Mouse (Mus musculus) liver, embryonic 11.5 days (tissue): Measurements from ENCODE around the gene Matn4. TPM values are rescaled to one million over a fixed set of nuclear protein-coding genes. Genes with fewer than 3 reads are reported as not detected.

Experiments used
- ATAC-seq: fragments of 200-750 bp; cut with Nextera tagmentation; replicated peaks from 2 replicates; pipeline ENCODE4 v1.8.0; 2017; ENCODE audit warnings: moderate number of reproducible peaks, mild to moderate bottlenecking, moderate TSS enrichment, moderate library complexity; ENCODE audit not compliant: low FRiP score
- DNase-seq: peaks from one replicate; pipeline ENCODE4 v3.0.0-alpha.2; 2017; ENCODE audit warnings: low spot score
- H3K27ac ChIP-seq: fragments of 300-500 bp; sonication (generic); 2 replicates; pipeline ENCODE4 v1.5.1; 2014; ENCODE audit warnings: mild to moderate bottlenecking, low read depth, low read length, control low read depth
- H3K27me3 ChIP-seq: fragments of 300-500 bp; sonication (generic); replicated peaks from 2 replicates; pipeline ENCODE4 v1.6.1; 2014; ENCODE audit warnings: low read length, mixed read lengths; ENCODE audit not compliant: control insufficient read depth, insufficient read depth
- H3K36me3 ChIP-seq: fragments of 300-500 bp; sonication (generic); 2 replicates; pipeline ENCODE4 v1.6.1; 2014; ENCODE audit warnings: mild to moderate bottlenecking, low read length, moderate library complexity, mixed read lengths; ENCODE audit not compliant: control insufficient read depth, insufficient read depth
- H3K4me1 ChIP-seq: fragments of 300-500 bp; sonication (generic); replicated peaks from 2 replicates; pipeline ENCODE4 v1.6.1; 2014; ENCODE audit warnings: low read length, mixed read lengths; ENCODE audit not compliant: control insufficient read depth, insufficient read depth
- H3K4me2 ChIP-seq: fragments of 300-500 bp; sonication (generic); 2 replicates; pipeline ENCODE4 v1.6.1; 2014; ENCODE audit warnings: mild to moderate bottlenecking, control low read depth, moderate library complexity
- H3K4me3 ChIP-seq: fragments of 300-500 bp; sonication (generic); 2 replicates; pipeline ENCODE4 v1.5.1; 2014; ENCODE audit warnings: low read depth, low read length, control low read depth
- H3K9ac ChIP-seq: fragments of 300-500 bp; sonication (generic); 2 replicates; pipeline ENCODE4 v1.6.1; 2014; ENCODE audit warnings: low read depth, low read length, control low read depth
- H3K9me3 ChIP-seq: fragments of 300-500 bp; sonication (generic); 2 replicates; pipeline ENCODE4 v1.6.1; 2016; ENCODE audit warnings: low read length, inconsistent platforms, mixed read lengths; ENCODE audit not compliant: control insufficient read depth
- WGBS: fragments of 180-500 bp; shearing (Covaris S2); extraction: QIAGEN DNeasy Blood & Tissue Kit; methylation state at CpG from one replicate; pipeline ENCODE4 v1.1.7; 2014; 5-methylcytosine and 5-hydroxymethylcytosine counted together
- polyA plus RNA-seq: library from polyadenylated mRNA; unstranded; fragments of >200 nt; fragmentation: Nextera tagmentation; extraction: Ambion mirVana; gene quantifications from 2 replicates; pipeline ENCODE4 v1.2.1, GENCODE M21; 2014

The Matn4 gene
- polyA plus RNA-seq, 1 experiment from 2014 or later: 0.32 TPM

DNA sequence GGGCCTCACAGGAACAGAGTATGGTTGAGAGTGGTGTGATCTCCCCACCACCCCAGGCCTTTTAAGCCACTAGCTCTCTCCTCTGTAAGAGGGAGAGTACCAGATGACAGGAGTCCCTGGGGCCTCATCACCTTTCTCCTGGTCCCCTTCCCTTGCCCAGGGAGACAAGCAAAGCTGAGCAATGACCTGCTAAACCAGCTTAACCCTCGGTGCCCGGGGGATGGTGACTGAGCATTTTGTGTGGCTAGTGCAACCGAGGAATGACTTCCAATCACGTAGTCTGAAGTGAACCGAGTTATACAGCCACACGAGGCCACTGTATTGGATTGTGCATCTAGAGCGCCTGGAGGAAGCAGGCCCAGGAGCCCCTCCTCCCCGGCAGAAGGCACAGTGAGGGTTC lies 19.4 kb upstream of the Matn4 start:
- Histone ChIP-seq H3K4me2 (no peak overlapping the region), H3K4me1 (peaks cover 3% of the 10 kb centered on the region; the same call in 1 of the 2 replicates), H3K4me3 (no peak overlapping the region), H3K36me3 (peaks cover 13% of the 10 kb centered on the region; the same call in 1 of the 2 replicates), H3K27ac (no peak overlapping the region), H3K9ac (no peak overlapping the region), H3K27me3 (peaks cover 16% of the 10 kb centered on the region), H3K9me3 (no peaks in the 10 kb centered on the region)
- DNase-seq (no peak), ATAC-seq (no peak)
- WGBS: 90% methylated on average over 8 of the region's 8 CpGs

DNA sequence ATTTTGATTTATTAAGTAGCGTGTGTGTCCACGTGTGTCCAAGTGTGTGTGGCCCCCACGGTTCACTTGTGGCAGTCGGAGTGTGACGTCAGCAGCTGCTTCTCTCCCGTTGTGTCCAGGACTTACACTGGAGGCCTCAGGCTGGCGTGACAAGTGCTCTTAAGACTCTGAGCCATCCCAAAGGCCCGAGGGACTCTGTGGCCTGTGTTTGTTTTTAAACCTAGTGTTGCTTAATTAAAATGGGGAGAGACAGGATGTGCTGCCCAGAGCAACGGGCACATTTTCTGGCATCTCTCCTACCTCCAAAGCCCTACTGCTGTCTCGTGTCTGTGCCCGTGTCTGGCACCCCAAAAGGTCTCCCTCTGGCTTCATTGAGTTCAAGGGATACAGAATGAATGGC lies 18.5 kb upstream of the Matn4 start:
- Histone ChIP-seq H3K4me3 (no peak overlapping the region), H3K36me3 (peaks cover 13% of the 10 kb centered on the region; the same call in 1 of the 2 replicates), H3K4me1 (peaks cover 3% of the 10 kb centered on the region; the same call in 1 of the 2 replicates), H3K9ac (no peak overlapping the region), H3K9me3 (no peaks in the 10 kb centered on the region), H3K4me2 (no peak overlapping the region), H3K27ac (no peak overlapping the region), H3K27me3 (peaks cover 7% of the 10 kb centered on the region)
- WGBS: 86% methylated on average over 11 of the region's 11 CpGs
- no peak for ATAC-seq
- DNase-seq: no peak

DNA sequence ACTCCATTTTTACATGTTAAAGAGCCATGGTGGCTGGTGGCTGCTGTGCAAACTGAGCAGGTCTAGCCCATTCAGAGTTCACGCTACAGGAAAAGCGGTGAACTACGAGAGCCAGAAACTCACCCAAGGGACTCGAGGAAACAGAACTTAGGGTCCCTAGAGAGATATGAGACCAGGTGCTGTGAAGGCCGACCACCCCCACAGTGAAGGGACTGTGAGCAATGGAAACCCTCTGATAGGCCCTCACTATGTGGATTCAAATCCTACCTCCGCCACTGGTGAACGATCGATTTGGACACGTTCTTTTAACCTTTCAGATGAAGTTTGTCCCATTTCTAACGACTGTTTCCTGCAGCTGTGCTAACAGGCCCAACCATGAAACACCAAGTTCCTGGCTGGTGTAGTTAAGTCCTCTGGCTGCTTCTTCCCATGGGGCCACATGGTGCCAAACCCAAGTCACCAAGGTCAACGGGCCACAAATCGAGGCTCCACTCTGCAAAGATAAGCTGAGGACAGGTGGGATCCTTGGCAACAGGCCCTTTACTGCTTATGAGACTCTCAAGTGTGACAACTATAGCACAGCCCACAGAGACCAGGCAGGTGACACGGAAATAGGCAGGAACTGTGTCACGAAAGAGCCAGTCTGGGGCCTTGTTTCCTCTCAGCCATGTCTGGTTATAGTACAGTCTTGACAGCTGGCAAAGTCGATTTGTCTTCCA lies 17.9 kb upstream of the Matn4 start:
- 84% methylated on average over 15 of the region's 15 CpGs for WGBS
- Histone ChIP-seq H3K27ac (no peak overlapping the region), H3K36me3 (peaks cover 10% of the 10 kb centered on the region; the same call in 1 of the 2 replicates), H3K4me1 (peaks cover 3% of the 10 kb centered on the region; the same call in 1 of the 2 replicates), H3K9ac (no peak overlapping the region), H3K27me3 (peaks cover 3% of the 10 kb centered on the region), H3K4me2 (no peak overlapping the region), H3K4me3 (no peak overlapping the region), H3K9me3 (no peaks in the 10 kb centered on the region)
- DNase-seq (no peak), ATAC-seq (no peak)

DNA sequence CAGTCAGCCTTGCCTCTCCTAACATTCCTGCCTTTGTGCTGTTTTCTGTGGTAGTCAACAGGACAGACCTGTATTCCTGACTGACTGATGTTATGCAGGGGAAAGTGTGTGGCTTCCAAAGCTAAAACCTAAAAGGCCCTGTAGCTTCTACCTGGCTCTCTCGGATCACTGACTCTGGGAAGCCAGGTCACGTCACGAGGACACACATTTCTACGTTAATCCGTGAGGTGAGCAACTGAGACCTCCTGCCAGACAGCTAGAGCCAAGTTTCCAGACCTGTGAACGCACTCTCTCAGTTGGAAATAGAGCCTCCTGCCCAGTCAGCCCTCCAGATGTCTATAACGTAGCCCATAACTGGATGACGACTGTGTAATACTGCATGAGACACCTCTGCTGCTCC lies 17.0 kb upstream of the Matn4 start:
- ATAC-seq: no peak
- H3K27ac ChIP-seq: no peak overlapping the region

DNA sequence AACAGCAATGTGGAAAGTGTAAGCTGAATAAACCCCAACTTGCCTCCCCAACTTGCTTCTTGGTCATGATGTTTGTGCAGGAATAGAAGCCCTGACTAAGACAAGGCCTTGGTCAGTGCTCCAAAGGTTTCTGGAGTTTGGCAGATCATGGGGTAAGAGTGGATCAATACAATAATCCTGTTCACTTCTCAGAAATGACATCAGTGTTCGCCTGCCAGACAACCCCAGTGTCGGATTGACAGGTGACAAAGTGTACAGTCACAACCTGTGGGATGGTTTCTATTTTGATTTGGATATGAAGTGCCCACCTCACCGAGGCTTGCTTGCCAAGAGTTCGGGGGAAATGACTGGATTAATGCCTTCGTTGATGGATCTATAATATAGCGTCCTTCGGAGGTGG lies 16.3 kb upstream of the Matn4 start:
- ATAC-seq (no peak), DNase-seq (no peak)
- H3K9ac ChIP-seq: no peak overlapping the region
- no peaks in the 10 kb centered on the region for H3K9me3 ChIP-seq
- no peak overlapping the region for H3K4me2 ChIP-seq
- H3K4me1 ChIP-seq: peaks cover under 1% of the 10 kb centered on the region; the same call in 1 of the 2 replicates
- no peak overlapping the region for H3K27ac ChIP-seq
- no peak overlapping the region for H3K4me3 ChIP-seq
- peaks cover 9% of the 10 kb centered on the region; the same call in 1 of the 2 replicates for H3K36me3 ChIP-seq
- no peaks in the 10 kb centered on the region; the same call in 1 of the 2 replicates for H3K27me3 ChIP-seq
- WGBS: 85% methylated on average over 7 of the region's 7 CpGs

More for the DNA sequence above, 17.0 kb upstream of the Matn4 start:
- Histone ChIP-seq H3K36me3 (peaks cover 9% of the 10 kb centered on the region; the same call in 1 of the 2 replicates), H3K9ac (no peak overlapping the region), H3K9me3 (no peaks in the 10 kb centered on the region), H3K4me1 (peaks cover 3% of the 10 kb centered on the region; the same call in 1 of the 2 replicates), H3K4me2 (no peak overlapping the region), H3K4me3 (no peak overlapping the region), H3K27me3 (no peaks in the 10 kb centered on the region; the same call in 1 of the 2 replicates)
- 80% methylated on average over 8 of the region's 8 CpGs for WGBS
- DNase-seq: no peak

DNA sequence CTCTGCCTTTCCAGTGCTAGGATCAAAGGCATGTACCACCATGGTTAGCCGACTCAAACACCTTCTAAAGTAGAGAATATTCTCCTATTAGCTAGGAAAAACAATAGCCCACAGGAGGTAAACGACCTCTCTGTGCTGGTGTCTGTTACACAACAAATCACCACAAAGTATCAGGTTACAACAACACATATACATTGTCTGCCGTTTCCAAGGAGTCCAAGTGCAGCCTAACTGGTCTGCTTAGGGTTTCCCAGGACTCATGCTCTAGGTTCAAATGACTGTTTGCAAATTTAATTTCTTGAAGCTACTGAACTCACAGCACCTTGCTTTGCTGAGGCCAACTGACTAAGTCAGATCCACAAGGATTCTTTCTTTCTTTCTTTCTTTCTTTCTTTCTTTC lies 14.5 kb upstream of the Matn4 start:
- ATAC-seq (no peak), DNase-seq (no peak)
- Histone ChIP-seq H3K4me1 (no peaks in the 10 kb centered on the region), H3K4me3 (no peak overlapping the region), H3K27ac (no peak overlapping the region), H3K9ac (no peak overlapping the region), H3K4me2 (no peak overlapping the region), H3K9me3 (no peaks in the 10 kb centered on the region), H3K27me3 (peaks cover 5% of the 10 kb centered on the region), H3K36me3 (peaks cover 9% of the 10 kb centered on the region; the same call in 1 of the 2 replicates)
- WGBS: 13% methylated on average over 3 of the region's 3 CpGs

DNA sequence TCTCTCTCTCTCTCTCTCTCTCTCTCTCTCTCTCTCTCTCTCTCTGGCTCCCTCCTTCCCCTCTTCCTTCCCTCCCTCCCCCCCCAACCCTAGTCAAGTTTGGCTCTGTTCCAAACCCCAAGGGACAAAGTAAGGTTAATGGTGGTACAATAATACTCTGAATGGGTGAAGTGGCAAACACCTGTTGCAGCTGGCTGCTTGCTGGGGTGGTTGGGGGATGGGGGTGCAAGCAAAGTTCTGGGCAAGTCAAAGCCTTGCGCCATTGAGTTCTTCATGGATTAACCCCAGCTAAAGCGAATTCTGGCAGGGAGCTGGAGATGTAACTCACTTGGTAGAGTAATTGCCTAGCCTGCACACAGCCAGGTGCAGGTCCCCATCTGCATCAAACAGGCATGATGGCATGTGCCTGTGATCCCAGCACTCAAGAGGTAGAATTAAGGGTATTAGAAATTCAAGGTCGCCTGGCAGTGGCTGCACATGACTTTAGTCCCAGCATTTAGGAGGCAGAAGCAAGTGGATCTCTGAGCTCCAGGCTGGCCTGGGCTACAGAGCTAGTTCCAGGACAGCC lies 13.4 kb upstream of the Matn4 start:
- no peak overlapping the region for H3K9ac ChIP-seq
- H3K4me2 ChIP-seq: no peak overlapping the region
- WGBS: 30% methylated on average over 3 of the region's 3 CpGs
- DNase-seq (no peak), ATAC-seq (no peak)
- H3K4me3 ChIP-seq: no peak overlapping the region
- H3K4me1 ChIP-seq: no peaks in the 10 kb centered on the region
- H3K27ac ChIP-seq: no peak overlapping the region
- no peaks in the 10 kb centered on the region for H3K36me3 ChIP-seq
- no peaks in the 10 kb centered on the region for H3K9me3 ChIP-seq
- H3K27me3 ChIP-seq: peaks cover 14% of the 10 kb centered on the region

DNA sequence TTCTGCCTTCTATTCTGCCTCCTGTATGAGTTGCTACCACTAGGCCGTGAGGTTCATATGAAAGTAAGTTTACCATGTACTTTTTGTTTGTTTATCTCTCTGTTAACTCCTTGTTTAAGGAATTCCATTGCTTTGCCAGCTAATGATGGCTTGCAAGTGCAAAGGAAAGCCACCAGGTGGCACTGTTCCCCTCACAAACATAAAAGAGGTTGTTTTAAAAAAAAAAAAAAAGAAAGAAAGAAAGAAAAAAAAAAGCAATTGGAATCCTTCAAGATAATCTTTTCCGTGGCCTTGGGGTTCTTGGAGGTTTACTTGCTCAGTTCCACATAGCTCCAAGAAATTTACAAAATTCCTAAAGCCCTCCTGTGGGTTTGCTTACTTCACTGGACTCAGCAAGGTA lies 12.2 kb upstream of the Matn4 start:
- peaks cover 14% of the 10 kb centered on the region for H3K27me3 ChIP-seq
- no peak overlapping the region for H3K9ac ChIP-seq
- DNase-seq: no peak
- no peaks in the 10 kb centered on the region for H3K9me3 ChIP-seq
- WGBS: 1% methylated on average over 2 of the region's 2 CpGs
- no peaks in the 10 kb centered on the region for H3K36me3 ChIP-seq
- no peak overlapping the region for H3K27ac ChIP-seq
- no peaks in the 10 kb centered on the region for H3K4me1 ChIP-seq
- ATAC-seq: no peak
- H3K4me2 ChIP-seq: no peak overlapping the region
- H3K4me3 ChIP-seq: no peak overlapping the region
